In the genomic region with DNA sequence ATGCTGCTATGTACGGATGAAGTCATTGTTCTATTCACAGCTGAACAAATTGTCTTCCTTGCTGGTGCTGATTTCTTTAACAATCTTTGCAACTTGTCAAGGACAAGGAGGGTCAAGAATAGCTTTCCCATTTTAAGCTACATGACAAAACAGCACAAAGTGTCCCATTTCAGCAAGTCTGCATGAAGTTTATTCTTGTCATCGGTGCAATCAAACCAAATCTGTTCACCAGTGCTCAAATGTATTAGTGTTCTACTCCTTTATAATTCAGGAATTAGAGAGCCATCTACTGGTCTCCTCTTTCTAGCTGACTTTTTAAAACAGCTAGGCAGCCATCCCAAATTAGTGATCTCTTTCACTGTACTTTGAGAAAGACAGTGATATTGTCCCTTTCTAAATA, we compare ENCODE assay signal across 17 mouse cellular contexts.
DNase-seq lines count a peak whose midpoint lies in the region; ATAC-seq and TF ChIP-seq lines count a peak whose summit lies in the region.
"Had no signal": no experiment of that assay in that cellular context is flagged by ENCODE, and none has a peak within 500 bp of the region (broad histone marks: within the 10 kb centered on the region; RNA-seq: fewer than 3 reads in every experiment).

No protein-coding gene starts in this region.

- no peak for ATAC-seq in hindbrain, embryonic 14.5 days (ENCODE audit: low FRiP score)
- no peak for ATAC-seq in midbrain, postnatal 0 days (ENCODE audit: low FRiP score)
- no peak for ATAC-seq in midbrain, embryonic 11.5 days (ENCODE audit: low FRiP score)
- ATAC-seq: intestine, embryonic 16.5 days; liver, postnatal 0 days; midbrain, embryonic 16.5 days had no signal

- H3K4me3 ChIP-seq in hindbrain, embryonic 14.5 days (replicated peaks; ENCODE audit: low read length) = no peak overlapping the region
- no peak overlapping the region for H3K4me3 ChIP-seq in hindbrain, embryonic 10.5 days
- H3K4me3 ChIP-seq in midbrain, postnatal 0 days (ENCODE audit: low read depth, low read length) = no peak overlapping the region
- H3K4me3 ChIP-seq in midbrain, embryonic 11.5 days (ENCODE audit: low read depth, low read length) = no peak overlapping the region
- H3K4me3 ChIP-seq: heart, embryonic 13.5 days; limb, embryonic 13.5 days; neural tube, embryonic 12.5 days had no signal

- H3K27me3 ChIP-seq in hindbrain, embryonic 14.5 days (ENCODE audit: control insufficient read depth, insufficient read depth, low read length) = no peaks in the 10 kb centered on the region
- H3K27me3 ChIP-seq in hindbrain, embryonic 10.5 days (ENCODE audit: insufficient read depth, poor library complexity, severe bottlenecking) = no peaks in the 10 kb centered on the region
- H3K27me3 ChIP-seq in midbrain, postnatal 0 days (ENCODE audit: insufficient read depth, low read length) = no peaks in the 10 kb centered on the region
- no peaks in the 10 kb centered on the region for H3K27me3 ChIP-seq in midbrain, embryonic 11.5 days (ENCODE audit: control insufficient read depth, insufficient read depth, low read length)
- H3K27me3 ChIP-seq: heart, embryonic 13.5 days; limb, embryonic 13.5 days; neural tube, embryonic 12.5 days had no signal

- peak; percentile 68 for TF ChIP-seq CTCF in midbrain, postnatal 0 days (IDR thresholded peaks at IDR 0.05)

- WGBS in hindbrain, embryonic 14.5 days = 63% methylated on average over 2 of the region's 2 CpGs
- 86% methylated on average over 2 of the region's 2 CpGs for WGBS in hindbrain, embryonic 10.5 days
- WGBS in midbrain, postnatal 0 days = 42% methylated on average over 2 of the region's 2 CpGs
- WGBS in midbrain, embryonic 11.5 days = 88% methylated on average over 2 of the region's 2 CpGs

- no peaks in the 10 kb centered on the region for H3K36me3 ChIP-seq in hindbrain, embryonic 14.5 days (replicated peaks; ENCODE audit: control insufficient read depth, insufficient read depth)
- H3K36me3 ChIP-seq in hindbrain, embryonic 10.5 days = no peaks in the 10 kb centered on the region
- no peaks in the 10 kb centered on the region for H3K36me3 ChIP-seq in midbrain, postnatal 0 days (ENCODE audit: insufficient read depth, low read length)
- H3K36me3 ChIP-seq in midbrain, embryonic 11.5 days (ENCODE audit: control insufficient read depth, insufficient read depth, low read length) = no peaks in the 10 kb centered on the region
- H3K36me3 ChIP-seq: heart, embryonic 13.5 days; limb, embryonic 13.5 days; neural tube, embryonic 12.5 days had no signal

- no peak overlapping the region for H3K27ac ChIP-seq in hindbrain, embryonic 14.5 days
- no peak overlapping the region for H3K27ac ChIP-seq in hindbrain, embryonic 10.5 days
- H3K27ac ChIP-seq in midbrain, postnatal 0 days (ENCODE audit: low read depth, low read length) = no peak overlapping the region
- H3K27ac ChIP-seq in midbrain, embryonic 11.5 days (ENCODE audit: low read depth, low read length) = no peak overlapping the region
- H3K27ac ChIP-seq: heart, embryonic 13.5 days; limb, embryonic 13.5 days; macrophage; neural tube, embryonic 12.5 days had no signal

- DNase-seq in hindbrain, embryonic 14.5 days (ENCODE audit: low spot score) = peak; percentile 48
- DNase-seq in hindbrain, embryonic 10.5 days (ENCODE audit: low spot score) = no peak
- peak; percentile 60 for DNase-seq in midbrain, postnatal 0 days (ENCODE audit: low spot score)
- no peak for DNase-seq in midbrain, embryonic 11.5 days (ENCODE audit: low spot score, missing footprints)
- peak; percentile 8 for DNase-seq in layer of hippocampus, adult 9-11 months
- no peak for DNase-seq in adrenal gland, postnatal 4 days (ENCODE audit: low spot score in 2 of 2)
- no peak for DNase-seq in ovary, postnatal 36 days (ENCODE audit: low spot score)
- DNase-seq: cerebellum, adult 9-11 months; gastrocnemius, postnatal 25 days; kidney, postnatal 36 days; liver, postnatal 0 days had no signal

- H3K4me1 ChIP-seq in hindbrain, embryonic 14.5 days (replicated peaks; ENCODE audit: control insufficient read depth, insufficient read depth, low read length) = no peaks in the 10 kb centered on the region
- no peaks in the 10 kb centered on the region for H3K4me1 ChIP-seq in hindbrain, embryonic 10.5 days (replicated peaks)
- no peaks in the 10 kb centered on the region for H3K4me1 ChIP-seq in midbrain, postnatal 0 days (ENCODE audit: insufficient read depth, low read length)
- no peaks in the 10 kb centered on the region for H3K4me1 ChIP-seq in midbrain, embryonic 11.5 days (ENCODE audit: control insufficient read depth, insufficient read depth, low read length)
- H3K4me1 ChIP-seq: heart, embryonic 13.5 days; limb, embryonic 13.5 days; neural tube, embryonic 12.5 days had no signal

- H3K4me2 ChIP-seq in hindbrain, embryonic 14.5 days (replicated peaks) = no peak overlapping the region
- no peak overlapping the region for H3K4me2 ChIP-seq in midbrain, postnatal 0 days (ENCODE audit: low read depth, low read length, poor library complexity, severe bottlenecking)
- no peak overlapping the region for H3K4me2 ChIP-seq in midbrain, embryonic 11.5 days
- H3K4me2 ChIP-seq: heart, embryonic 13.5 days; limb, embryonic 13.5 days; neural tube, embryonic 12.5 days had no signal

- no peaks in the 10 kb centered on the region for H3K9me3 ChIP-seq in hindbrain, embryonic 14.5 days (ENCODE audit: control insufficient read depth, low read length)
- no peaks in the 10 kb centered on the region for H3K9me3 ChIP-seq in hindbrain, embryonic 10.5 days
- H3K9me3 ChIP-seq in midbrain, postnatal 0 days (ENCODE audit: low read length) = no peaks in the 10 kb centered on the region
- H3K9me3 ChIP-seq in midbrain, embryonic 11.5 days (ENCODE audit: control insufficient read depth, low read length) = no peaks in the 10 kb centered on the region
- H3K9me3 ChIP-seq: heart, embryonic 13.5 days; limb, embryonic 13.5 days; neural tube, embryonic 12.5 days had no signal

- H3K9ac ChIP-seq in hindbrain, embryonic 14.5 days = no peak overlapping the region
- no peak overlapping the region for H3K9ac ChIP-seq in midbrain, postnatal 0 days (replicated peaks; ENCODE audit: low read length, poor library complexity, severe bottlenecking)
- no peak overlapping the region for H3K9ac ChIP-seq in midbrain, embryonic 11.5 days (ENCODE audit: low read length)
- H3K9ac ChIP-seq: heart, embryonic 13.5 days; limb, embryonic 13.5 days; liver, postnatal 0 days; neural tube, embryonic 12.5 days had no signal

Comparison
In these comparisons a context has a peak if more than half of its experiments do, and no peak if none do; other contexts are left out.
1. DNase-seq: peak in hindbrain, embryonic 14.5 days (single experiment), midbrain, postnatal 0 days (single experiment) and layer of hippocampus, adult 9-11 months (single experiment); none in hindbrain, embryonic 10.5 days (single experiment), midbrain, embryonic 11.5 days (single experiment), adrenal gland, postnatal 4 days (0 of 2) and ovary, postnatal 36 days (single experiment).